Mouse (Mus musculus) ES-Bruce4 (cell line): Measurements from ENCODE around the gene Cbfa2t3.

Source experiments
- CTCF ChIP-seq: IDR thresholded peaks from one replicate; pipeline ENCODE4 v1.8.1; 2011; ENCODE audit warnings: low read depth, low read length
- EP300 ChIP-seq: IDR thresholded peaks from 2 replicates; pipeline ENCODE4 v1.6.1; 2011; ENCODE audit warnings: low read depth, low read length; ENCODE audit not compliant: insufficient read depth

GRCm38 (mm10) chr8:122629388-122629787 lies 69.5 kb downstream of the Cbfa2t3 start:
- no peak for TF ChIP-seq EP300
- no peak for TF ChIP-seq CTCF
